Mouse (Mus musculus) lung, adult 18-20 months (tissue): ENCODE data around the gene Dlg4.
"Not testable (repeated sequence)": the region's sequence is repeated elsewhere in the genome, so short reads cannot be mapped to it uniquely, and the experiment has no call there.

Experiments used
- DNase-seq, 2 experiments: peaks; one replicate each; pipeline ENCODE4 v3.0.0; 2022; ENCODE audit warnings: mixed read lengths in 2 of 2

Gene Dlg4

DNA sequence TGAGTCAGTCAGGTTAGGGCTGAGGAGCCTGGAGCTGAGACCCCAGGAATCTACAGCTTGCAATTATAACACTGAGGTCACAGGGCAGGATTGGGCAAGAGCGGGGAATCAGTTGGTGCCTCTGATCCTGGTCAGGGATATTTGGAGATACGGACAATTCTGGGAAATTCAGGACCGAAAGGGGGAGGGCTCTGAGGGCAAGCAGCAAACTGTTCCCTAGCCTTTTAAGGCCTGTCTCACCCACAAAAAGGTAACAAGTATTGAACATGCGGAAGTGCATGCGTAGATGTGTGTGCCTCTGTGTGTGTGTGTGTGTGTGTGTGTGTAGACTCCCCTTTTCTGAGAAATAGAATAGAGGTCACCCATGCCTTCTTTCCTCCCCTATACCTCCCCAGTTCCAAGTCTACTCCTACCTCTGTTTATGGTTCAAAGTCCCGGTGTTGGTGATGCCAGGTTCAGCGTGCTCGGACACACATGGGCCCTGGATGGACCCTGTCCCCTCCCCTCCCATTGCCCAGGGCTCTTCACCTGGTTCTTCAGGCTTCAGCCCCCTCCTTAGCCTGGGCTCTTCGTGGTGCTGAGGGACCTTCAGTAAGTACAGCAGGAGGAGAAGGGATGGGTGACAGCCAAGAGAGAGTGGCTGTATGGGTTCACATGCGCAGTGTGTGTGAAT lies 37.3 kb downstream of the Dlg4 start, which contains the start of gene Asgr1:
Asgr1 (plus strand) TSS at position 188 of the 673 bp plus-strand sequence.
- no peak for DNase-seq

DNA sequence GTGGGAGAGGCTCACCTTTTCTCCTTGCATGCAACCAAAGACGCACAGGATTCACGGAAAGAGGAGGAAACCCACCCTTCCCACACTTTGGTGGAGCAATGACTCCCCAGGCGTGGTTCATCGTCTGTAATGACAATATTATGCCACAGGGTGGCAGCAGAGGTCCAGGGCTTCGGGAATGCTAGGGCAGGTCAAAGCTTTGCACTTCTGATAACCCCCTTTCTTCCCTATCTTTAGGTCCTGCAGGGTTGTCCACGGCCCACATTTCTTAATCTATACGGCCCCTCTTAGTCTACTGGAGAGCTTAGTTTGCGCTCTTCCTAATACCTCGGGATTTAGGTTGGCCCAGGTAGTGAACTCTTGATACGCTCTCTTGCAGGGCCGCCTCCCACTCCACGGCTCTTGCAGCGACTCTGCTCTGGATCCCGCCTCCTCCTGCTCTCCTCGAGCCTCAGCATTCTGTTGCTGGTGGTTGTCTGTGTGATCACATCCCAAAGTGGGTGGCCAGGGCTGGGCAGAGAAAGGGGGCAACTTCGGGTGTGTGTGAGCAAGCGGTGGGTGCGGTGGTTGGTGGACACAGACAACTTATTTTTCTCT lies 39.0 kb downstream of the Dlg4 start:
- peak; percentile 63 to 71 for DNase-seq

DNA sequence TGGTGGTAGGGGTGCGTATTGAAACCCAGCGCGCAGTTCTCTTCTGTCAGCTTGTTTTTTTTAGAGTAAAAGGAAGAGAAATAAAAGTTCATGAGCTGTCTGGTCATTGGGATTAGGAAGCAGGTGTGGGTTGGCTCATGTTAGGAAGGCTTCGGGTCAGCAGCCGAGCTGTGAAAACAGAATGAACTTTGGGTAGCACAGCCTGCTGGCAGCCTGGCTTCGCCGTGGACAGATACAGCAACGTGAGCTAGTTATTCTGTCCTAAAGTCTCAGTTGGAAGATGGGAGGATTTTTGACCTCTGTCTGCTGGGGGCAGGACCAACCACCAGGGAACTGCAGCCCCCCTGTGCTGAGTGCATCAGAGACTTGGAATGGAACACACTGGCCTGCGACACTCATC lies 41.1 kb downstream of the Dlg4 start:
- DNase-seq: no peak

DNA sequence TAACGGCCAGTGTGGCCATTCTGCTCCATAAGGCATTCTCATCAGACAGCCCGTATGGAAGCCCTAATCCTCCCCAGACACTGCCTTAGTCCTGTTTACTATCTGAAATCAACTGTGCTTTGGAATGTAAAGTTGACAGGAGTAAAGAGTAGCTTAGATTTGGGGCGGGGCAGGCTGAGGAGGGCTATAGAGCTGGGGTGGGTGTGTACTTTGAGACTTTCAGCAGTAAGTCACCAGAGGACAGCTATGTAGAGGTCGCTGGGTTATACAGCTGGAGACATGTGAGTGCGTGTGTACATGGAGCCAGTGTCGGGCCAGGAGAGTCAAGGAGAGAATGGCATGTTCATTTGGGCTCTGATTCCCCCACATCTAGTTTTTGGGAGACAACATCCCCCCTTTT lies 43.2 kb downstream of the Dlg4 start:
- DNase-seq: no peak

DNA sequence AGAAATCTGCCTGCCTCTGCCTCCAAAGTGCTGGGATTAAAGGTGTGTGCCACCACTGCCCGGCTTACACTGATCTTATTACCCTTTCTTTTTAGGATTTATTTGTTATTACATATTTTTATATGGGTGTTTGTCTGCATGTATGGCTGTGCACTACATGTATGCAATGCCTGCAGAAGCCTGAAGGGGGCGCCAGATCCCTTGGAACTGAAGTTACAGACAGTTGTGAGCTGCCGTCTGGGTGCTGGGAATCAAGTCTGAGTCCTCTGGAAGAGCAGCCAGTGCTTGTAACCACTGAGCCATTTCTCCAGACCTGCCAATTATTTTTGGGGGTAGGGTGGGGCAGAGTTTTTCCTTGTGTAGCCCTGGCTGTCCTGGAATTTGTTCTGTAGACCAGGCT lies 46.3 kb downstream of the Dlg4 start:
- DNase-seq: no peak

DNA sequence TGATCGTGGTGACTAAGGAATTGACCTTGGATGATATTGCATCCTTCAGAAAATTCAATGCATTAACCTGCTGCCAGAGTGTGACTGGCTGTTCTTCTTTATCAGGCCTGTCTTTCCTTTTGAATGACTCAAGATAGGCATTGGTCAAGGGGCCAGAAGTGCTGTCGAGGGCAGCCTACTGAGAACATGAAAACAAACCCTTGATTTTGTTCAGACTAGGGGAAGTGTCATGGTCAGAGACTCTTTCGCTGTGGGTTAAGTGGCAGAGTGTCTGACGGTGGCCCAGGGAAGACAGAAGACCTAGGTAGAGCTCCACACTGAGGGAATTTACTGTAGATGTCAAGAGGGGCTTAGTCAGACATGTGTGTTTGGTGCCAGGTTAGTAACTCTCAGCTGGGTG lies 50.0 kb downstream of the Dlg4 start:
- DNase-seq: no peak

DNA sequence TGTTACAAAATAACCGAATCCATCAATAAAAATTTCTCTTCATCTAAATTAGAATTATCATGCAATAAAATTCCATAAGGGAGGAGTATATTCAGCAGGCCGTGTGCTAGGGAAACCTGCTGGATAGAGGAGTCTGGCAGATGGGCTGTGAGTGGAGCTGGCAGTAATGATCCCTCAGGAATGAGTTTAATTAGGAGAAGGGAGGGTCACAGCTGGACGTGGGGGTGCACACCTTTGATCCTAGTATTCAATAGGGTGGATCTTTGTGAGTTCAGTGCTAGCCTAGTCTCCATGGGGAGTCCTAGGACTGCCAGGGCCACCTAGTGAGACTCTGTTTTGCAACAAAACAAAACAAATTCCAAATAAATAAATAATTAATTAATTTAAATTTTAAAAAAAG lies 51.5 kb downstream of the Dlg4 start:
- DNase-seq: no peak

DNA sequence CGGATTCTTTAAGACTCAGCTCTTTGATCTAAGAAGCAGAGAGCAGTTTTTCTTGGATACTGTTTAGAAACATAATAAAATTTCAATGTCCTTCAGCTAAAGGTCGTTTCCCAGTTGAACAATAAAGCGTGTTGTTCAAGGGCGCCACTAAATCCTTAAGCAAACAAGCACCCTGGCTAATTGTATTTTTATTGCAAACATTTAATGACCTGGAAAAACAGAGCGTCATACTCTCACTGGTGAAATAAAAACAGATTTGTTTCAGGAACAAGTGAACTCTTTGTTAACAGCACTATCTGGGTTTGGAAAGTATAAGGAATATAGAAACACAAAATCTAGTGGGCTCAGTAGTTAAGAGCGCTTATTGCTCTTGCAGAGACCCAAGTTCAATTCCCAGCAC lies 53.3 kb downstream of the Dlg4 start:
- DNase-seq: no peak

DNA sequence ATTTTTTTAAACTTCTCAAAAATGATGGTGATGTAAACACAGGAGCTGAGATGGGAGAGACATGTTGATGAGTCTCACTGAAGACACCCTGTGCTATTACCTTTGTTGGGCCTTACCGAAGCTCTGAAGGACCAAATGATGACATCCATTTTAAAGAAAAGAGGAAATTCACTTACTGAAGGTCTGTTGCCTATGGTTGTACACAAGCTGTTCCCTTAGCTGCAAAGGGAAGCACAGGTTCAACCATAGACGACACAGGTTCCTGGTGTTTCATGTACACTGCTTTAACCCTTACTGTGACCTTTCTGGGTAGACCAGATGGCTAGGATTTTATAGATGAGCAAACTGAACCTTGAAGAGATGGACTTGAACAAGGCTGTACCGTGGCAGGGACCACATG lies 53.9 kb downstream of the Dlg4 start:
- not testable (repeated sequence) for DNase-seq

DNA sequence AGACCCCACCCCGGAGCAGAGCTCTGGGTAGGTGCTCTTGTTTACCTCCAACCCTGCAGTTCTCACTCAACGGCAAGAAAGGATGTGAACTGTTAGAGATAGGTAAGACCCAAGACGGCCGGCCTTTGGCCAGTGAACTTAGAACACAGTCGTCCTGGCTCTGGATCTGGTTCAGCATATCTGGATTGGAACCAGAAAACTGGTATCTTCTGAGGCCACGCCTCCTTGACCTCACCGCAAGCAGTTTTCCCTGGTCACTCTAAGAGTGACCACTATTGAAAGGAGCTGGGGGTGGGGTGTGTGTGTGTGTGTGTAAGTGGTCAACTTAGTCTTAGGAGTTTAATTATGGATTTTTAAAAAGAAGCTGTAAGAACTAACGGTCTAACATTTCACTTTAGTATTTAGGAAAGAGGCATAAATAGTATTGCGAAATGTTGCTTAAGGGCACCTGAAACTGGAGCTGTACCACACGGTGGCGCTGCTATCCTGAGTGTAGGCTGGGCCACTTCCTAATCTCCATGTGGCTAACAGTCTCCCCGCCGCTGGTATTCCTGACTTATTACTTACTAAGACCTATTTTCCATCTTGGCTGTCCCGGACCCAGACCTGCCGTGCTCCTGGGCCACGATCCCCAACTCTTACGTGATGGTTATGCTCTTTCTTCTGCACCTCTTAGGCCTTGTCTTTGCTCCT lies 57.8 kb downstream of the Dlg4 start:
- DNase-seq: peak; percentile 78 to 79

DNA sequence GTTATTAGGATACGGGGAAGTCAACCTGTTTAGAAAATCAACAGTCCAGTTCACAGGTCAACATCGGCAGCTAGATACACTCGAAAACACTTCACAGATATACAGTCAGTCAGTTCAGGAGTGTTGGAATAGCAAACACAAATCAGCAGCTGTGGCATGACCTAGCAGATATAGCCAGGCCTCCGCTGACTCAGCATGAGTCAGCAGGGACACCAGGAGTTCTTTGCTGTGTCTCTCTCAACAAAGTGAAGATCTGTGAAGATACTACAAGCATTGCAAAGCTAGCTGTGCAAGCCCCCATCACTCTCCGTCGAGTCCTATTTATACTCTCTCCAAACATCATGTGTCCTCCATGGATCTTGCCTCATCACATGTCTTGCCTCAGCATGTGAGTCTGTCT lies 58.8 kb downstream of the Dlg4 start:
- DNase-seq: peak in 1 of 2 experiments; percentile 31

DNA sequence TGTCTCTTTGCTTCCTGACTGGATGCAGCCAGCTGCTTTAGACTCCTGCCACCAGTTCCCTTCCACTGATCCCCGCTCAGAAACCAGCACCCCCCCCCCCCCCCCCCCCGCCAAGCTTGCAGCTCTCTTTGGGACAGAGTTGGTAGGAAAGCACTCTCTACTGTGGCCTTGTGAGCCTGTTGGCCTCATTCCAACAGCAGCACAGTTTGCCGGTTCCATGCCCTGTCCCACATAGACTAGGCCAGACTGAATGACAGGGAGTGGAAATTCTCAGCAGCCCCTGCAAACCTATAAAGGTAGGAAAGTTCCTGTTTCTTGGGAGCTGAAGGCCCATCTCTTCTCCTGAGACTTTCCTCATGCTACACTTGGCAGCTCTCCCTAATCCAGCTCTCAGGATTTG lies 60.7 kb downstream of the Dlg4 start:
- DNase-seq: no peak

DNA sequence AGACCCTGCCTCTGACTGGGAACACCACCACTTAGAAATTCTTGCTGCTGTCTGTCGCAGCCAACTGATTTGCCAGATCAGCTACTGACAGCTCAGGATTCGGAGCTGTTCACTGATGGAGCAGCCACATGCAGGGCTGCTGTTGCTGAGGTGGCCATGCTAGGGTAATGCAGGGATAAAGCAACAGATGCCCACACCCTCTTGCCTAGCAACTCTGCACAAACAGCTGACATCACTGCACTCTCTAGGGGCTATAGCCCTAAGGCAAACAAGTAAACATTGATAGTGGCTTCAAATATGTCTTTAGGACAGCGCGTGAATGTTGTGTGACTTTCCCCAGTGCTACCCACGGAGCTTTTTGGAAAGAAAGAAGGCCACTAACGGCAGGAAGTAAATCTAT lies 62.4 kb downstream of the Dlg4 start:
- DNase-seq: no peak

DNA sequence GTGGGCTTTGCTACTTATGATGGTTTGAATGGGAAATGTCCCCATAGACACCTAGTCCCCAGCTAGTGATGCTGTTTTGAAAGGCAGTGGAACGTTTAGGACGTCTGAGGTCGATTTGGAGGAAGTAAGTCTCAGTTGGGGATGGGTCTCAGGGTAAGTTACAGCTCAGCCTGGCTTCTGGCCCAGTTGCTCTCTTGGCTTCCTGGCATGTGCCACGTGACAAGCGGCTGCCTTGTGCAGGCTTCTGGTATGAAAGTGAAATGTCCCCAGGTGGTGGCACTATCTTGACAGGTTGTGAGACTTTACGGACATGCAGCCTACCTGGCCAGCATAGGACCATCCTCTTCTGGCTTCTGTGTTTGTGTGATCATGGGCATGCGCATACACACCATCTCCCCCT lies 63.2 kb downstream of the Dlg4 start:
- peak; percentile 69 to 72 for DNase-seq

DNA sequence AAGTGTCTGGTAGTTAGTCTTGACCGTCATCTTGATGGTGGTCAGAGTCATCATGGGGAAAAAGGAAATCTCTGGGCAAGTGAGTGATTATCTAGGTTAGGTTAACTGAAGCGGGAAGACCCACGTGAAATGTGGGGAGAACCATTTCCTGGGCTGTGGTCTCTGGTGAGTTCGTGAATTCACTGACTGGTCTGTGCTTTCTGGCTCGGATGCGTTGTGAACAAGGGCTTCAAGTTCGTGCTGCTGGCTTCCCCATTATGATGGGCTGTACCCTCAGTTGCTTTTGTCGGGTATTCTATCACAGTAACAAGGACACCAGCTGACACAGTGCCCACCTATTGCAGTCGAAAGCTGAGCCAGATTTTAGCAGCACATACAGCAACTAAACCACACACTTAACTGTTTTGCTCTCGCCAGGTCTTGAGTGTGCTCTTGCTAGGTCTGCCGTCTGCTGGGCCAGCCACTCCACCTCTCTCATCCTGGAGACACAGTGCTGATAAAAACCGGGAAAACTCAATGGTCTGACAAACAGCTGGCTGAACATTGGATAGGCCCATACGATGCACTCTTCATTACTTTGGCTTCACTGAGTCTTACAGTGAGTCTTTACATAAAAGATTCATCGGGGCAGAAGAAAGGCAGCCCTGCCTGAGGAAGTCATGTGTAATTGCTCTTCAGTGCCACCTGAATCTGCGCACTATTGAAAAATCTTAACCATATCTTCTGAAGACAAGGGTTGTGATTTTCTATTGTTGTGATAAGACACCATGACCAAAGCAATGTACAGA lies 64.3 kb downstream of the Dlg4 start:
- DNase-seq: no peak

DNA sequence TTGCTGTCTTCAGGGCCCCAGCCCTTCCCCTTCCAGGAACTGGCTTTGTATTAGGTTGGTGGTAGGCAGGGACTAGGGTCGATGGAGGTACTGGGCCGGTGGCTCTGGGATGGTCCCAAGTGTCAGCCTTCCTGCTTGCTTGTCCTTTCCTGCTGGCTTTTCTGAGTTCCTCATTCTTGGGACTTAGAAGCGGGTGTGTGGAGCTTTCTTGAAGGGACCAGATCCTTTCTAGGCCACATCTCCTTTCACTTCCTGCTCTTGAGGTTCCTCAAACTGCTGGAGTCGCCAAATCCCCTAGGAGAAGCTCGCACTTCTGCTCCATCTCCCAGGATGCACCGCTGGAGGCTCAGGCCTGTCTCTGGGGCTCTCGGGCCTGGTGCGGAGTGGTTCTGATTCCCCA lies 67.8 kb downstream of the Dlg4 start:
- peak; percentile 15 to 31 for DNase-seq

DNA sequence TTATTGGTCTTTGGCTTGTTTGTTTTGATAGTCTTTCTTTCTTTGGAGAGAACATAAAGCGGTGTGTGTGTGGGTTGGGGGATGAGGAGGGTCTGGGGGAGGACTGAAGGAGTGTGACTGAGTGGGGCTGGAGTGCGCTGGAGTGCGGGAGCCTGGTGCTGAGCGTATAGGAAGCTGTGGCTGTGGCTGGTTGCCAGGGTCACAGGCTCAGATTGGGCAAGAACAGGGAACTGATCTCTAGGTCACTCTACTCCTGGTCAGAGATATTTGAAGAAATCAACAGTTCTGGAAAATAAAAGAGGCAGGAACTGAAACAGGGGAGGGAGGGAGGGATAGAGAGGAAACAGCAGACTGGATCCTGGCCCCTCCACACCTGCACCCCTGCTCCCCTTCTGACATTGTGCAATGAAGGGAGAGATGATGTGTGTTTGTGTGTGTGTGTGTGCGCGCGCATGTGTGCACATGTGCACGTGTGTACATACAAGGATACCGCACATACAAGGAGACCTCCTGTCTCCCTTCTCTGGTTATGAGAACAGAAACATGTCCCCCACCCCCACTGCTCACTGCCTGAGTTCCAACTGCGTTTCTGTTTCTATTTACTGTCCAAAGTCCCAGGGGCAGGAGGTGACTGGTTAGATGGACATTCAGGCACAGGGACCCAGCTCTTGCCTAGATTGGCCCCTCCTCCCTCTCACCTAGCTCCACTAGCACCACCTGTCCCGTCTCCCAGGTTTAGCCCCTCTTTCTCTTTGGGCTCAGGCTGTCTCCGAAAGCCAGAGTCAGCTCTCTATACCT lies 75.4 kb downstream of the Dlg4 start, which contains the start of gene Asgr2:
Asgr2 (plus strand) TSS at position 659 of the 798 bp plus-strand sequence.
- DNase-seq: peak; percentile 58 to 68
